Mouse (Mus musculus) embryonic facial prominence, embryonic 10.5 days (tissue): ENCODE data around the gene Mgat4d. TPM values are rescaled to one million over a fixed set of nuclear protein-coding genes. Genes with fewer than 3 reads are reported as not detected.

Experiments used
- DNase-seq: peaks from one replicate; pipeline ENCODE4 v3.0.0-alpha.2; 2017; ENCODE audit warnings: low spot score
- H3K27ac ChIP-seq: fragments of 300-500 bp; sonication (generic); replicated peaks from 2 replicates; pipeline ENCODE4 v1.5.1; 2016; ENCODE audit warnings: mild to moderate bottlenecking
- H3K27me3 ChIP-seq: fragments of 300-500 bp; sonication (generic); replicated peaks from 2 replicates; pipeline ENCODE4 v1.6.1; 2016; ENCODE audit warnings: low read depth, mild to moderate bottlenecking; ENCODE audit not compliant: poor library complexity, severe bottlenecking
- H3K36me3 ChIP-seq: fragments of 300-500 bp; sonication (generic); replicated peaks from 2 replicates; pipeline ENCODE4 v1.6.1; 2016; ENCODE audit warnings: mild to moderate bottlenecking, moderate library complexity
- H3K4me1 ChIP-seq: fragments of 300-500 bp; sonication (generic); 2 replicates; pipeline ENCODE4 v1.6.1; 2016
- H3K4me3 ChIP-seq: fragments of 300-500 bp; sonication (generic); 2 replicates; pipeline ENCODE4 v1.5.1; 2016; ENCODE audit warnings: mild to moderate bottlenecking, moderate library complexity
- H3K9me3 ChIP-seq: fragments of 300-500 bp; sonication (generic); 2 replicates; pipeline ENCODE4 v1.6.1; 2016; ENCODE audit warnings: mild to moderate bottlenecking
- WGBS: fragments of 180-500 bp; shearing (Covaris S2); methylation state at CpG from one replicate; pipeline ENCODE4 v1.1.7; 2016; 5-methylcytosine and 5-hydroxymethylcytosine counted together
- polyA plus RNA-seq: library from polyadenylated mRNA; unstranded; fragments of >200 nt; fragmentation: Nextera tagmentation; extraction: Ambion mirVana; gene quantifications from 2 replicates; pipeline ENCODE4 v1.2.1, GENCODE M21; 2016

Mgat4d gene
- polyA plus RNA-seq, 1 experiment from 2014 or later, result not detected

DNA sequence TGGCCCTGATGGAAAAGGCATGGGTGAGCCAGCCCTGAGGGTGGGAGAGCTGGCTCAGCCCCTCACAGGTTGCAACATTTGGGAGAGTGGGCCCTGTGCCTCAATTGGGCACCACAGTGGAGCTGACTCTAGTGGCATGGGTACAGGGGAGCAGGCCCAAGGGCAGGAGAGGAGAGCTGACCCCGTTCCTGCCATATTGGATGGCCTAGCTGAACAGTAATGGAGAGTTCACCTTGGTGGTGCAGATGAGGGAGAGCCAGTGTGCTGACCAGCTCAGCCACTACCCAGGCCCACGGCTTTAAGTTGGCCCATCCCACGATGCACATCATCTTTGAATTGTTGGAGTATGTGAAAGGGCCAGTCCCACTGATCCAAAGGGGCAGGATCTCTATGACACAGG is 6.2 kb upstream of the Mgat4d start:
- no peaks in the 10 kb centered on the region for H3K27me3 ChIP-seq
- no peak overlapping the region for H3K4me3 ChIP-seq
- no peak overlapping the region for H3K27ac ChIP-seq
- peaks cover 6% of the 10 kb centered on the region for H3K4me1 ChIP-seq
- no peak for DNase-seq
- no peaks in the 10 kb centered on the region for H3K9me3 ChIP-seq
- no peaks in the 10 kb centered on the region for H3K36me3 ChIP-seq
- WGBS, result 93% methylated on average over 3 of the region's 3 CpGs

DNA sequence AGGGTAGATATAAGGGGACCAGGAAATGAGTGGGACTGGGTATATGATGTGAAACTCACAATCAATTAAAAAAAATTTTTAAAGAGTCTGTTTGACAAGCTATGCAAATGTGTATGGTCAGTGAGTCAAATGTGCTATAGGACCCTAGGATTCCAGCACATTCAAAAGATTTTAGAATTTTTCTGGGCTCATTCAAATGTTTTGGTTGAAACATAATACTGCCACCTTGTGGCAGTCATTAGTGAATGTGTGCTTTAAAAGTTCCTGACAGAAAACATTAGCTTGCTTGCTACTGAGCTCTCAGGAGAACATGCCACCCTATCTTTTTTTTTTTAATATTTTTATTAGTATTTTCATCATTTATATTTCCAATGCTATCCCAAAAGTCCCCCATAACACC is 5.6 kb upstream of the Mgat4d start:
- H3K27ac ChIP-seq, result no peak overlapping the region
- no peaks in the 10 kb centered on the region for H3K9me3 ChIP-seq
- DNase-seq, result no peak
- no peak overlapping the region for H3K4me3 ChIP-seq
- H3K4me1 ChIP-seq, result peaks cover 6% of the 10 kb centered on the region
- no peaks in the 10 kb centered on the region for H3K27me3 ChIP-seq
- H3K36me3 ChIP-seq, result no peaks in the 10 kb centered on the region

DNA sequence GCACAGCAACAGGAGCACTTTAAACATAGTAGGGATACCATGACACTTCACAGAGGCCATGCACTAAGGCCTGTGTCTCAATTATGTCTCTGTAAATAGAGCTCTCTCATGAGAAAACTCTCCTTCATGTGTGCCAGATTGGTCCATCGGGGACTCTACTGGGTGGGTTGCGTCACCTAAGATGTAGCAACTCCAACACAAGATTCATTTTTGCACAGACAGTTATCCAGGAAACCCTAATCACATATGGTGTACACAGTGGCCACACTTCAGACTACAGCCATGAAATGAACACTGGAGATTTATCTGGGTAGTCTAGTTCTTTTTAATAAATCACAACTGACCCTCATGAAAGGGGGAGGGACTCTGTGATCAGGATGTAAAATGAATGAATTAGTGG is 3.0 kb downstream of the Mgat4d start:
- no peak for DNase-seq
- Histone ChIP-seq H3K4me3 (no peak overlapping the region), H3K36me3 (no peaks in the 10 kb centered on the region), H3K27me3 (no peaks in the 10 kb centered on the region), H3K27ac (no peak overlapping the region), H3K4me1 (no peaks in the 10 kb centered on the region), H3K9me3 (no peaks in the 10 kb centered on the region)
- WGBS, result 94% methylated on average over 2 of the region's 2 CpGs

DNA sequence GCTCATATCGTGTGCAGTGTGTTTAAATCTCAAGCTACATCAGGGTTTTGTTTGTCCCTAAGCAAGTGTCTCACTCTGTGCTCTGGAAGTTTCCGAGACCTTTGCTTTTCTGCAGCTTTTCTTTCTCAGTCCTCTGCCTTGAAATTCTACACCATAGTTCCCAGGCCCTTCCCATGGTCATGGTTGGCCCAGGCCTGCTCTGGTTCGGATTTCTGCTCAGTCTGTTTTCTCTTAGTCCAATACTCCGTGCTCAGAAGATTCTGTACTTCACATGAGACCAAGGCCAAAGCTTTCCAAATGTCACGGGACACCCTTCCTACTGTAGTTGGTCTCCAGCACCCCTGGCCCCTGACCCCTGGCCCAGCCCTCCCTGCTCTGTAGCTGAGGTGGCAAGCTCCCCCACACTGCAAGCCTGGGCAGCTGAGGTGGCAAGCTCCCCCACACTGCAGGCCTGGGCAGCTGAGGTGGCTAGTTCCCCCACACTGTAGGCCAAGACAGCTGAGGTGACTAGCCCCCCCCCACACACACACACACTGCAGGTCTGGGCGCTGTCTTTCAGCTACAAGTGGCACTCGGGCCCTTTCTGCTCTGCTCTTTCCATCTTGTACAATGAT is 15.0 kb downstream of the Mgat4d start:
- 39% methylated on average over 7 of the region's 7 CpGs for WGBS
- DNase-seq, result peak; percentile 33
- Histone ChIP-seq H3K36me3 (no peaks in the 10 kb centered on the region), H3K9me3 (no peaks in the 10 kb centered on the region), H3K27me3 (no peaks in the 10 kb centered on the region), H3K27ac (peak overlapping the region; percentile 73), H3K4me1 (peaks cover 10% of the 10 kb centered on the region), H3K4me3 (no peak overlapping the region)

DNA sequence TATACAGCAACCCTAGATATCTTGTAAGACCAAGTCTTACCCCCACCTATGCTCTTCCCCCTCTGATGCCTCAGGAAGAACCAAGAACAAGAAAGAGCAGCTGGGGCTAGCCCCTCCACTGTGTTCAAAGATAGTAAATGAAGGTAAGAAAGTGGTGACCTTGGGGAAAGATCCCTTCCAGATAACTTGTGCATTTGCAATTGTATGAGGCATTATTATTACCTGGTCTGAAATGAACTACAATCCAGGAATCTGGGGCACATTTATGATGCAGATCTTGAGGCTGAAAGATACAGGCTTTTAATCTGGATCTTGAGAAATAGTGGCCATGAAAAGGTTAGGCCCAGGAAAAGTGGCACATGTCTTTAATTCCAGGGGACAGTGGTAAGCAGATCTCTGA is 29.0 kb downstream of the Mgat4d start:
- Histone ChIP-seq H3K27me3 (no peaks in the 10 kb centered on the region), H3K27ac (no peak overlapping the region), H3K36me3 (no peaks in the 10 kb centered on the region), H3K4me3 (no peak overlapping the region), H3K4me1 (no peaks in the 10 kb centered on the region), H3K9me3 (no peaks in the 10 kb centered on the region)
- no peak for DNase-seq

DNA sequence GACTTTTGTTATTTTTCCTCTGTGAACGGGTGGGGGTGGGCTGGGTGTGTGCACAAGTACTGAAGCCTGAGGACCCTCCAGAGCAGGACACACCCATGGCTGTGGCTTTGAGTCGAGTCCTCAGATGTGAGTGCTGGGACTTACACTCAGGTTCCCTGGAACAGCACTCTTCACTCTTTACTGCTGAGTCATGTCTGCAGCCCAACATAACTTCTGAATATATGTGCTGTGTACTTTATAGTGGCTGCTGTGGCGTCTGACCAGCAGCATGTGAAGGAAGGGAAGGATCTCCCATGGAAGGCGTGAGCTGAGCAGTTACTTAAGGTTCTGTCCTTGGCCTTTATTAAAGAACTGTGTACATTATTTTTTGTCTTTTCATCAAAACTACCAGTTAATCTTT is 31.9 kb downstream of the Mgat4d start:
- no peak for DNase-seq
- Histone ChIP-seq H3K4me3 (no peak overlapping the region), H3K27me3 (no peaks in the 10 kb centered on the region), H3K27ac (no peak overlapping the region), H3K9me3 (no peaks in the 10 kb centered on the region), H3K36me3 (no peaks in the 10 kb centered on the region), H3K4me1 (no peaks in the 10 kb centered on the region)
- WGBS, result 75% methylated on average over 4 of the region's 4 CpGs

DNA sequence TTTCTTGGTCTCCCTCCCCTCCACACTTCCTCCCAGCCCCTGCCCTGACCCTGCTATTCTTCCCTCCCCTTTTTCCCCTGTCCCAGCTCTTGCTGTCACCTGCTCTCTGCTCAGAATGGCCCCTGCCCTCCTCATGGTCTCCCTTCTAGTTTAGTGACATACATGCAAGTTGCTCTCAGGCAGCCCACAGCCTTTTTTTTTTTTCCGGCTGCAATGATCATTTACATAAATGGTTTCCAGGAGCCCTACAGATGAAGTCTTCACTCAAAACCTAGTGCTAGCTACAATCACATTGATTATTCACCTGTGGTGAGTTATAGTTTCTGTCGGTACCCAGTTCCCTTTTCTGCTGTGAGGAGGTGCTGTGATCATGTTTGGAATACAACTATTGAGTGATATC is 32.7 kb downstream of the Mgat4d start:
- Histone ChIP-seq H3K27ac (no peak overlapping the region), H3K4me1 (no peaks in the 10 kb centered on the region), H3K4me3 (no peak overlapping the region), H3K36me3 (no peaks in the 10 kb centered on the region), H3K27me3 (no peaks in the 10 kb centered on the region), H3K9me3 (no peaks in the 10 kb centered on the region)
- no peak for DNase-seq
- 82% methylated on average over 2 of the region's 2 CpGs for WGBS

DNA sequence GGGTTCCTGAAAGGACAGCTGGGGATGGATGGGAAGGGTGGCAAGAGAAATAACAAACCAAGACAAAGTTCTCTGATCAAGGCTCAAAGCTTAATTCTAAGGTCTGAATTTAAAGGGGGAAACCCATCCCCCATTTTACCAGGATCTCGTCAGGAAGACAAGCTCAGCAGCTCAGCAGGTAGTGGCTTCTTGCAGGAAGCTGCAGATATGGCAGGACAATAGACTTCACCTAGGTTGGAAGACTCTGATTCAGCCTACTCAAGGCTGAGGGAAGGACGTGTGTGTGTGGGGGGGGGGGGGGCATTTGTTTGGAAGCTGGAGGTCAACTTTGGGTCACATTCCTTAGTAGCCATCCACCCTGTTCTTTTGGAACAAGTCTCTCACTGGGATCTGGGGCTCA is 34.6 kb downstream of the Mgat4d start:
- H3K36me3 ChIP-seq, result no peaks in the 10 kb centered on the region
- H3K27ac ChIP-seq, result no peak overlapping the region
- 34% methylated on average over 2 of the region's 2 CpGs for WGBS
- H3K9me3 ChIP-seq, result no peaks in the 10 kb centered on the region
- H3K4me3 ChIP-seq, result no peak overlapping the region
- DNase-seq, result no peak
- peaks cover 2% of the 10 kb centered on the region; the same call in 1 of the 2 replicates for H3K27me3 ChIP-seq
- no peaks in the 10 kb centered on the region for H3K4me1 ChIP-seq

DNA sequence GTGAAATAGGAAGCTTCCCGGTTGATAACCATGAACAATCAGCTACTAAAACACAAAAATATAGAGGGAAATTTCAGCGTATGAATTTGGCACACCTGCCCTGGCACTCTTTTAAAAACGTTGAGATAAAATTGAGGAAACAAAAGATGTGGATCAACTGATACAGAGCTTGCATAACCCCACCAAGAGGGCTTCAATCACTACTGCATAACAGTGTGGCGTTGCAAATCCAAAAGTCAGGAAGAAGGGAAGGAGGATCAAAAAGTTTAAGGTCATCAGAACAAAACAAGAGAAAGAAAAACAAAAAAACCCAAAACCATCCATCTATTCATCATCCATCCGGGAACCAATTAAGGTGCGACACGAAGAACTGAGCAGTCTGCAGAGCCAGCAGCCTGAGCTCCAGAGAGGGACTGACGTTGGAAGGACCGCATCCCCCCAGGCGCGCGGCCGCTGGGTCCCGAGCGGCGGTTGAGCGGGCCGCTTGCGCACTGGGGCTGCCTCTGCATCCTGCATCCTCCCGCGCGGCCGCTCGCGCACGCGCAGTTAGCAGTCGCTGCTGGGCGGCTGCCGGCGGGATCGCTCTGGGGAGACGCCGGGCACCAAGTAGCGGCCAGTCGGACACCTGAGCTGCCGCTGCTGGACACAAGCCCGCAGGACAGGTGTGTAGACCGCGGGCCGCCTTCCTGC is 41.2 kb downstream of the Mgat4d start, which contains the start of gene Clgn:
Gene Clgn, plus strand, starts transcription at position 552 of the 690 bp plus-strand sequence.
- Histone ChIP-seq H3K4me3 (peak within 1 kb of the TSS; percentile 77), H3K36me3 (no peaks in the 10 kb centered on the region), H3K4me1 (peaks cover 11% of the 10 kb centered on the region), H3K9me3 (0 out of 2 replicates have a peak, but pooled peaks cover 3% of the 10 kb centered on the region), H3K27me3 (peaks cover 33% of the 10 kb centered on the region), H3K27ac (peak within 1 kb of the TSS; percentile 69)
- WGBS, result 5% methylated on average over 41 of the region's 41 CpGs
- peak; percentile 88 for DNase-seq

DNA sequence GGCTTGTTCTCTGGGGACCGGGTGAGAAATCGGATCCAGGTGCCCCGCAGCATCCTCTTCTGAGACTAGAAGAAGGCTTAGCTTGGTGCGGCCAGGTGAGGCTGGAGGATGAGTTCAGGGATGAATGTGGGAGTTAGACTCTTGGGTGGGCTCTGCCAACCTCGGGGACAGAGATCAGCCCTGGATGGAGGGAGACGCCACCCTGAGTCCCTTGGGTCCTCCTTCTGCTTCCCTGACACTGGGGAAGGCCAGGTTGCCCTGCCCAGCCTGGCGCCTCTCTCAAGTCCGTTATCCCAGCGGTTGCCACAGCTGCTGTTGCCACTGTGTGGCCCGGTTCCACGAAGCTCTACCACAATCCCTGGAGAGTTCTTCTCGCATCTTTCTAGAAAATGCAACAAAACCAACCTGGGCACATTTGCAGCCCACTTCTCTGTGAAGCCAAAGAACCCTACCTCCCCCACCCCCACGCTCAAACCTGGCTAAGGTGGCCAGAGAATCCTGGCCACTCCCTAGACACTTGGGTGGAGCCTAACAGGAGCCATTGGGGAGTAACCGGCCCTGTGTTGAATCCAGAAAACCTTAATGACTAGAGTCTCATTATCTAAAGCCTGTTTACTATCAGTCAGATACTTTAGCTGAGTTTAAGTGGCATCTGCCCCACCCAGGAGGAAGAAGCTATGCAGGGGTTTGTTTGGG is 41.9 kb downstream of the Mgat4d start:
- no peak for DNase-seq
- H3K4me3 ChIP-seq, result peak overlapping the region; percentile 77
- 5% methylated on average over 14 of the region's 14 CpGs for WGBS
- peaks cover 33% of the 10 kb centered on the region for H3K27me3 ChIP-seq
- peak overlapping the region; percentile 69 for H3K27ac ChIP-seq
- peaks cover 11% of the 10 kb centered on the region for H3K4me1 ChIP-seq
- no peaks in the 10 kb centered on the region for H3K36me3 ChIP-seq
- H3K9me3 ChIP-seq, result 0 out of 2 replicates have a peak, but pooled peaks cover 3% of the 10 kb centered on the region

DNA sequence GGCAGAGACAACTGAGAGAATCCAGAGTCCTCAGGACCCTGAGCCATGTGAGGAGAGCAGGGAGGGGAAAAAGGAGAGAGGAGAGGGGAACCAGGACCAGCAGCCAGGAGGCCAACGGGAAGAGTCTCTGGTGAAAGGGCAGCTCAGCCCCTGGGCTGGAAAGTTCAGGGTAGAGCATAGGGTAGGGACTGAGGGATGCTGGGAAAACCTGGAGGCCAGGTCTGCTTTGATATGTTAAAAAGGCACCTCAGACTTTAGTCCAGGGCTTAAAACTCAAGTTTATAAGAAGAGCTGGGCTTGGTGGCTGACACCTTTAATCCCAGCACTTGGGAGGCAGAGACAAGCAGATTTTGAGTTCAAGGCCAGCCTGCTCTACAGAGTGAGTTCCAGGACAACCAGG is 44.2 kb downstream of the Mgat4d start:
- Histone ChIP-seq H3K27me3 (peaks cover 33% of the 10 kb centered on the region), H3K9me3 (0 out of 2 replicates have a peak, but pooled peaks cover 3% of the 10 kb centered on the region), H3K27ac (no peak overlapping the region), H3K4me1 (peaks cover 11% of the 10 kb centered on the region), H3K4me3 (no peak overlapping the region), H3K36me3 (no peaks in the 10 kb centered on the region)
- no peak for DNase-seq
- WGBS, result 69% methylated on average over 1 of the region's 1 CpGs

DNA sequence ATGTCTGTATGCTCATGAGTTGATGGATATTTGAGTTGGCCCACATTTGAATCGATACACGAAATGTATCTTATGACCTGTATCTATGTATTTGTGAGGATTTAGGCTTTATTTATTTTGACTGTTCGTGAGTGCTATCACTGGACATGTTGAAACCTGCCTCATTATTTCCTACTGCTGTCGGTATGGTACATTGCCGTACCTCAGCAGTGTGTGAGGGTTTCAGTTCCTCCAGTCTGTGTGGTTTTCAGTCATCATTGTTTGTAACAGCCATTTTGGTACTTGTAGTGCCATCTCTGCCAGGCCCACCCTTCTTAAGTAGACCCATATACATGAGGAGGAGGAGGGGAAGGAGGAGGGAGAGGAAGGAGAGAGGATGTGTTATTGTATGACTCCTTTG is 46.1 kb downstream of the Mgat4d start:
- H3K27ac ChIP-seq, result no peak overlapping the region
- DNase-seq, result no peak
- H3K27me3 ChIP-seq, result peaks cover 16% of the 10 kb centered on the region
- no peak overlapping the region for H3K4me3 ChIP-seq
- H3K9me3 ChIP-seq, result 0 out of 2 replicates have a peak, but pooled peaks cover 3% of the 10 kb centered on the region
- WGBS, result 89% methylated on average over 5 of the region's 5 CpGs
- H3K4me1 ChIP-seq, result peaks cover 11% of the 10 kb centered on the region
- no peaks in the 10 kb centered on the region for H3K36me3 ChIP-seq

DNA sequence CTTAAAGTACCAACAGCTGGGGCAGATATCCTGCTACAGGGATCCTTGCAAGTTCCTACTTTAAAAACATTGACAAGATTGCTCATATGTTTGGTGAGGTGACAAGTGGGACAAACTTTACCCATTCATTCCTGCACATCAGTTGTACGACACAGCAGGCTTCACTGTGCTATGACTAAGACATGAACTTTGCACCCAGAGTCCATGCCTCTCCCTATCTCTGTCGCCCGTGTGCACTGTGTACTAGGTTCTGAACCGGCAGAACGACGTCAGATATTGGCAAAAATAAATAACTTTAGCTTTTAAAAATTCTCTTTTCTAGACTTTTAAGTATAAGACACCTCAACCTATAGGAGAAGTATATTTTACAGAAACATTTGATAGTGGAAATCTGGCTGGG is 48.4 kb downstream of the Mgat4d start:
- Histone ChIP-seq H3K27me3 (no peaks in the 10 kb centered on the region), H3K9me3 (0 out of 2 replicates have a peak, but pooled peaks cover 3% of the 10 kb centered on the region), H3K27ac (no peak overlapping the region), H3K4me1 (no peaks in the 10 kb centered on the region), H3K36me3 (no peaks in the 10 kb centered on the region), H3K4me3 (no peak overlapping the region)
- 90% methylated on average over 6 of the region's 6 CpGs for WGBS
- no peak for DNase-seq
